Mouse (Mus musculus): Measurements from ENCODE around the gene Tpst2.

DNA sequence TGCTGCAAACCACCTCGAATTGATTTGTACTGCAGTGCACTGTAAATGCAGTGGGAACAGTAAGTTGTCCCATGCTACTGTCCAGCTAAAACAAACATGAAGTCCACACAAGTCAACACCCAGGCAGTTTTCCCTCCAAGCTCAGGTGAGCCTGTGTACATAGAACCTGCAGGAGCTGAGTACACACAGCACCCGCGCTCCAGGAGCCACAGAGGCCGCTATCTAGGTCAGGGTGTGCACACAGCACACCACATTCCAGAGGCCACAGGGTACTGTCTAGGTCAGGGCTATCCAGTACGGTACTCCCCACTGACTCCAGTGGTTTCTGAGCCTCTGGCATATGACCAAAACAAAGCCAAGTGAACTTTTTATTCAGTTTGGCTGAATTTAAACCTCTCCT lies 25.8 kb downstream of the Tpst2 start:
- no peak for TF ChIP-seq EP300 (optimal IDR thresholded peaks at IDR 0.05)
- TF ChIP-seq CTCF (IDR thresholded peaks at IDR 0.05; ENCODE audit: low read depth) = no peak
